Mouse (Mus musculus) megakaryocyte, embryonic 14.5 days (primary cell): ENCODE measurements around the gene Dctd.

Source experiments
- FLI1 ChIP-seq: IDR thresholded peaks from 2 replicates; pipeline ENCODE4 v1.6.1; 2012; ENCODE audit warnings: low read length, inconsistent platforms, mixed read lengths
- GATA1 ChIP-seq: IDR thresholded peaks from 3 replicates; pipeline ENCODE4 v1.6.1; 2012; ENCODE audit warnings: mixed read lengths, low read length, inconsistent platforms, borderline replicate concordance

DNA sequence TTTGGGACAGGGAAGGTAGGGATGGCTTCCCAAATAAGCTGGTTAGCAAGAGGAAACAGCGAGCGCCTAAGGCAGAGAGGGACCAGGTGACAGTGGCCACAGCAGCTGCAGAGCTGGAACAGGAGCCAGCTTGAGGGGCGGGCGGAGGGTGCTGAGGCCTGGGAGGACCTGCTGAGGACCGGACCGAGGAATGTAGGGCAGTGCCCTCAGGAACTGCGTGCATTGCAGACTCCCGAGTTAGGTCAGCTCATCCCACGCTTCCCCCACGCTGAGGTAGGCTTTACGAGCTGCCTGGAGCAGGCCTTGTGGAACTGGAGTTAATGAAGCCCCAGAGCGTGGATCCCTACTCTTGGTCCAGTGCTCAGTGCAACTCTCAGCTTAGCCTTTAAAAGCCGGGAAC is 28.1 kb downstream of the Dctd start:
- TF ChIP-seq GATA1 (no peak), FLI1 (no peak)
